Mouse (Mus musculus) liver, embryonic 14.5 days (tissue): ENCODE data around the gene Ces1c.

ENCODE experiments used
- CTCF ChIP-seq: IDR thresholded peaks from 2 replicates; pipeline ENCODE4 v1.5.1; 2016; ENCODE audit warnings: antibody characterized with exemption, low read depth, control low read depth
- EP300 ChIP-seq: IDR thresholded peaks from 2 replicates; pipeline ENCODE4 v1.6.1; 2016; ENCODE audit warnings: antibody characterized with exemption, low read depth

GRCm38 (mm10) chr8:93122005-93122404 is 9.1 kb downstream of the Ces1c start:
- TF ChIP-seq CTCF (no peak), EP300 (no peak)
